Mouse (Mus musculus): ENCODE measurements around the gene Hoxb8. TPM values are rescaled to one million over a fixed set of nuclear protein-coding genes. Genes with fewer than 3 reads are reported as not detected.

Hoxb8 gene
- polyA plus RNA-seq (2014; fragmentation: Nextera tagmentation; extraction: Ambion mirVana) = 0.99 and 1.4 TPM in 2 replicates

DNA sequence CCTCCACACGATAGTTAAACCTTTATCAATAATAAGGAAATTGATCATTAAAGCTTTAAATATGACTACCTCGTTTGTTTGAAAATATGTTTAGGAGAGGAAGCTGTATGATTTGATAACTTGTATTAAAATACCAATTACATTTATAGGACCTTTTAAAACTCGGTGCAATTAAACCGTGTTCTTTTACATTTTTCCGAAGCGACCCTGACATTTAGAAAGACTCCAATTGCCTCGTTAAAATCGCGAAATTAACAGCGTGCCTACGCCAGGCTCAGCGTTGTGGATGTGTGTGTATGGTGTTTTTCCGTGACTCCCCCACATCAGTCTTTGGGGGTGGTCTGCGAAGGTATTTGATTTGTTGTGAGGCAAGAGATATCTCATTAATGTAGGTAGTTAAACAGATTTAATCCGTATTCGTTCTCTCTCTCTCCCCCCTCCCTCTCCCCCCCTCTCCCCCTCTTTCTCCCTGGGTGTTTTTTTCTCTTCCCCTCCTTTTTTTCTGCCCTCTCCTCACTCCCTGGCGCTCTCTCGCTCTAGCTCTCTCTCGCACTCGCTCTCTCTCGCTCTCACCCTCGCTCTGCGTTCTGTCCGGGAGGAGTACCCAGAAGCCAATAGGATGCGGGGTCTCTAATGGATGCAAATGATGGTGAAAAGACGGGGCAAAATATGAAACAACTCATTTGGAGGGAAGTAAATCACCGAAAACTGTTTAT lies at the start of gene Hoxb8:
Gene Hoxb8 (plus strand): TSS at position 51 of the 716 bp plus-strand sequence.
- Histone ChIP-seq H3K9me3 (ENCODE audit: low read depth, low read length) (no peaks in the 10 kb centered on the region), H3K4me2 (peak within 1 kb of the TSS; percentile 86), H3K27ac (ENCODE audit: low read depth) (no peak within 1 kb of the TSS; the same call in 1 of the 2 replicates), H3K36me3 (ENCODE audit: insufficient read depth) (no peaks in the 10 kb centered on the region), H3K4me3 (ENCODE audit: low read depth, low read length) (peak within 1 kb of the TSS; percentile 48), H3K9ac (peak within 1 kb of the TSS; percentile 56; the same call in 1 of the 2 replicates), H3K27me3 (ENCODE audit: insufficient read depth, low read length) (peaks cover 90% of the 10 kb centered on the region), H3K4me1 (ENCODE audit: insufficient read depth) (no peaks in the 10 kb centered on the region)
- ATAC-seq (ENCODE audit: insufficient read depth) (no peak), DNase-seq (peak; percentile 58)
- under 1% methylated on average over 27 of the region's 27 CpGs for WGBS
- TF ChIP-seq CTCF (IDR thresholded peaks at IDR 0.05; ENCODE audit: low read depth) = no peak

DNA sequence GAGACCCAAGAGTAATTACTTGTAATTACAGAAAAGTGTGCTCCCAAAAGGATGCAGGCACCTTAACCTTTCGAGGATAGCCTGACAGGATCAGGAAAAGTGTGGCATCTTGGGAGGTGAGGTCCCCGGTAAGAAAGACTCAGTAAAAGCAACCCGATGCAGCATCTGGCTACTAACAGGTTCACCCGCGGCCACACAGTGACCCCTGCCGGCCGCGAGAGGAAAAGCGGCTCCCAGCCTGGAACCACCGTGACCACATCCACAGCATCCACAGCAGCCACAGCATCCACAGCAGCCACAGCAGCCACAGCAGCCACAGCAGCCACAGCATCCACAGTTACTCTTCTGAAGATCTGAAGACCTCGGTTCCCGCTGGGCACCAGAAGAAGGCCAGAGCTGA lies 46.8 kb upstream of the Hoxb8 start:
- Histone ChIP-seq H3K4me3 (ENCODE audit: low read depth, low read length) (no peak overlapping the region), H3K27me3 (ENCODE audit: insufficient read depth, low read length) (peaks cover 17% of the 10 kb centered on the region; the same call in 1 of the 2 replicates), H3K4me1 (ENCODE audit: insufficient read depth) (no peaks in the 10 kb centered on the region), H3K9ac (no peak overlapping the region), H3K4me2 (no peak overlapping the region), H3K27ac (ENCODE audit: low read depth) (no peak overlapping the region), H3K9me3 (ENCODE audit: low read depth, low read length) (no peaks in the 10 kb centered on the region), H3K36me3 (ENCODE audit: insufficient read depth) (no peaks in the 10 kb centered on the region)
- WGBS = 2% methylated on average over 12 of the region's 12 CpGs
- ATAC-seq (ENCODE audit: insufficient read depth) (no peak), DNase-seq (peak; percentile 69)
- TF ChIP-seq CTCF (IDR thresholded peaks at IDR 0.05; ENCODE audit: low read depth) = peak; percentile 89

DNA sequence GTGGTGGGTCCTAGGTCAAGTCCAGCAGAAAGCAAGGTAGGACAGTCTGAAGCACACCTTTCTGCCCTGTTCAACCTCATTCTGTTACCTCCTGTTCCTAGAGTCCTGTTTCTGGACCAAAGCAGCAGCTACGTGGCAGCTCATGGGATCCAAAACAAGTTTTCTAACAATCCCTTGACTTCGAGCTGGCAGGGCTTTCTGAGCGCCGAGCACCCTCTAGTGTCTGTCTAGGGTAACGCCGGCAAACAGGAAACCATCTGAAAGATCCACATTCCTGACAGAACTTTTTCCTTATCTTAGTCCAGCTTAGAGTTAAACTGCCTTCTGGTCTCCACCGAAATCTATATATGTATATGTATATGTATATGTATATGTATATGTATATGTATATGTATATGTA lies 41.5 kb upstream of the Hoxb8 start:
- no peak overlapping the region for H3K4me3 ChIP-seq (ENCODE audit: low read depth, low read length)
- H3K9ac ChIP-seq = no peak overlapping the region
- no peaks in the 10 kb centered on the region for H3K9me3 ChIP-seq (ENCODE audit: low read depth, low read length)
- H3K27me3 ChIP-seq (ENCODE audit: insufficient read depth, low read length) = peaks cover 10% of the 10 kb centered on the region; the same call in 1 of the 2 replicates
- H3K27ac ChIP-seq (ENCODE audit: low read depth) = no peak overlapping the region
- H3K36me3 ChIP-seq (ENCODE audit: insufficient read depth) = no peaks in the 10 kb centered on the region
- DNase-seq (peak; percentile 85), ATAC-seq (ENCODE audit: insufficient read depth) (no peak)
- peak; percentile 83 for TF ChIP-seq CTCF (IDR thresholded peaks at IDR 0.05; ENCODE audit: low read depth)
- no peak overlapping the region for H3K4me2 ChIP-seq
- no peaks in the 10 kb centered on the region for H3K4me1 ChIP-seq (ENCODE audit: insufficient read depth)
- 0% methylated on average over 7 of the region's 7 CpGs for WGBS

GRCm38 (mm10) chr11:96250901-96251300 lies 30.8 kb upstream of the Hoxb8 start:
- Histone ChIP-seq H3K27ac (ENCODE audit: low read depth) (no peak overlapping the region), H3K36me3 (ENCODE audit: insufficient read depth) (no peaks in the 10 kb centered on the region), H3K9ac (no peak overlapping the region), H3K9me3 (ENCODE audit: low read depth, low read length) (no peaks in the 10 kb centered on the region), H3K4me3 (ENCODE audit: low read depth, low read length) (no peak overlapping the region), H3K27me3 (ENCODE audit: insufficient read depth, low read length) (peaks cover 67% of the 10 kb centered on the region), H3K4me2 (peak overlapping the region; percentile 10; the same call in 1 of the 2 replicates), H3K4me1 (ENCODE audit: insufficient read depth) (no peaks in the 10 kb centered on the region)
- 0% methylated on average over 14 of the region's 14 CpGs for WGBS
- ATAC-seq (ENCODE audit: insufficient read depth) = no peak
- TF ChIP-seq CTCF (IDR thresholded peaks at IDR 0.05; ENCODE audit: low read depth) = no peak
- DNase-seq = no peak

- H3K4me3 ChIP-seq (ENCODE audit: low read depth, low read length) = peak overlapping the region; percentile 16
- no peaks in the 10 kb centered on the region for H3K4me1 ChIP-seq (ENCODE audit: insufficient read depth)
- DNase-seq (no peak), ATAC-seq (ENCODE audit: insufficient read depth) (no peak)
- no peaks in the 10 kb centered on the region for H3K36me3 ChIP-seq (ENCODE audit: insufficient read depth)
- peak overlapping the region; percentile 20; the same call in 1 of the 2 replicates for H3K4me2 ChIP-seq
- H3K27ac ChIP-seq (ENCODE audit: low read depth) = no peak overlapping the region
- H3K9me3 ChIP-seq (ENCODE audit: low read depth, low read length) = no peaks in the 10 kb centered on the region
- no peak for TF ChIP-seq CTCF (IDR thresholded peaks at IDR 0.05; ENCODE audit: low read depth)
- 1% methylated on average over 46 of the region's 46 CpGs for WGBS
- no peak overlapping the region for H3K9ac ChIP-seq
- peaks cover 73% of the 10 kb centered on the region for H3K27me3 ChIP-seq (ENCODE audit: insufficient read depth, low read length)
Observed at GRCm38 (mm10) chr11:96251480-96252031, 30.1 kb upstream of the Hoxb8 start.

DNA sequence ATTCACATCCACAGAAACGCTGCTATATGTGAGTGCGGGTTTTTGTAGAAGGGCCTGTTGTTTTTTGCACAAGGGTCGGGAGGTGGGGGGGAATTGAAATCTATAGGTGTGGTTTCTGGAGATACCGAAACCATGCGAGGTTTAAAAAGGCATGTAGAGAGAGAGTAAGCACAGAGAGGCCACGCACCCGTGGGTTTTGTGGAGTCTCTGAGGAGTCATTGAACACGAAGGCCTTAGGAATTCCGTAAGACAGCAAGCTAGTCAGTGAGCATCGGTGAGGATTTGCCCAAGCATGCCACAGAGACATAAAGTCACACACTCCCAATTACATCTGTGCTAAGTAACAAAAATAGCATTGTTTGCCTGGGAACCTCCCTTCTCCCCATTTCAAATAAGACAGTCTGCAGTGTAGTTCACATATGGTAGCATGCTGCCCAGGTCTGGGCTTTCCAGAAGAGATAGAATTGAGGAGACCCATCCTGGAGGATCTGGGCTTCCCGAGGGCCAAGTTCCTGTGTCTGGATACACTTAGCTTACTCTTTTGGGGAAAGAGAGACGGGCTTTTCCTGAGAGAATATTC lies 29.1 kb upstream of the Hoxb8 start:
- DNase-seq (no peak), ATAC-seq (ENCODE audit: insufficient read depth) (no peak)
- Histone ChIP-seq H3K9ac (no peak overlapping the region), H3K4me1 (ENCODE audit: insufficient read depth) (no peaks in the 10 kb centered on the region), H3K36me3 (ENCODE audit: insufficient read depth) (no peaks in the 10 kb centered on the region), H3K9me3 (ENCODE audit: low read depth, low read length) (no peaks in the 10 kb centered on the region), H3K4me3 (ENCODE audit: low read depth, low read length) (peak overlapping the region; percentile 16; the same call in 1 of the 2 replicates), H3K27ac (ENCODE audit: low read depth) (no peak overlapping the region), H3K27me3 (ENCODE audit: insufficient read depth, low read length) (peaks cover 83% of the 10 kb centered on the region), H3K4me2 (no peak overlapping the region)
- WGBS = 3% methylated on average over 12 of the region's 12 CpGs
- TF ChIP-seq CTCF (IDR thresholded peaks at IDR 0.05; ENCODE audit: low read depth) = no peak

DNA sequence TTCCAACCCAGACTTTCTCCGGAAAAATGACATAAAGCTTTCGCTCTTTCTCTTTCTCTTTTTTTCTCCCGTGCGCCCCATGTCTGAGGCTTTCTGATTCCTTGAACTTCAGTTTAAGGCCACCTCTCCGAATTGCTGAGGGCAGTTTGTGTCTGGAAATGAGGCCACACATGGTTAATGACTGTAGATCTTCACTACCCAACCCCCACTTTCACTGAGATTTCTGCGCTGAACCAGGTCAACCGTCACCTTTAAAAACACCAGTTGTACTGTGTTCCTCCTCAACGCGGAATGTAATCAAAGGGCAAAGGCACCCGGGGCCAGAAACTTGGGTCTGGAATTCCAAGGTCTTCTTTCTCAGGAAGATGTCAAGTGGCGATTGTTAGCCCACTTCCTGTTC lies 27.5 kb upstream of the Hoxb8 start:
- H3K4me2 ChIP-seq = peak overlapping the region; percentile 1; the same call in 1 of the 2 replicates
- 2% methylated on average over 11 of the region's 11 CpGs for WGBS
- ATAC-seq (ENCODE audit: insufficient read depth) (no peak), DNase-seq (no peak)
- H3K27me3 ChIP-seq (ENCODE audit: insufficient read depth, low read length) = peaks cover 99% of the 10 kb centered on the region
- TF ChIP-seq CTCF (IDR thresholded peaks at IDR 0.05; ENCODE audit: low read depth) = no peak
- H3K36me3 ChIP-seq (ENCODE audit: insufficient read depth) = no peaks in the 10 kb centered on the region
- H3K9ac ChIP-seq = no peak overlapping the region
- no peaks in the 10 kb centered on the region for H3K9me3 ChIP-seq (ENCODE audit: low read depth, low read length)
- no peak overlapping the region for H3K4me3 ChIP-seq (ENCODE audit: low read depth, low read length)
- no peak overlapping the region for H3K27ac ChIP-seq (ENCODE audit: low read depth)
- H3K4me1 ChIP-seq (ENCODE audit: insufficient read depth) = no peaks in the 10 kb centered on the region
